Mouse (Mus musculus) gastrocnemius, postnatal 14 days (tissue): ENCODE measurements around the gene Upp2. TPM values are rescaled to one million over a fixed set of nuclear protein-coding genes. Genes with fewer than 3 reads are reported as not detected.
A peak's percentile ranks its signal among the peaks of the same experiment; 100 is the strongest.

Source experiments
- DNase-seq: peaks from one replicate; pipeline ENCODE4 v3.0.0; 2021; ENCODE audit warnings: mixed read lengths
- intact Hi-C: fragments of 180-260 bp; cut with DNase I; formaldehyde crosslinking; loops from one replicate; pipeline ENCODE4 v1.15.1; 2025; ENCODE audit warnings: low total_unique reads
- total RNA-seq, 2 experiments: library from RNA; stranded (reverse); gene quantifications; 2 replicates each; pipeline ENCODE4 v1.2.3; 2021

Upp2 gene
- total RNA-seq, 2 experiments from 2014 or later, result 0.86 to 1.3 TPM

GRCm38 (mm10) chr2:58661116-58661515, 94.0 kb downstream of the Upp2 start:
- intact Hi-C loops, result loop anchor here (10.0 kb wide), 2 partner anchors 76 to 606 kb away; partner anchors contain the start of gene Ermn
- DNase-seq, result no peak

GRCm38 (mm10) chr2:58662661-58663060, 95.6 kb downstream of the Upp2 start:
- DNase-seq, result no peak
- intact Hi-C loops, result loop anchor here (10.0 kb wide), 2 partner anchors 78 to 608 kb away; partner anchors contain the start of gene Ermn

GRCm38 (mm10) chr2:58663404-58664120, 96.5 kb downstream of the Upp2 start:
- intact Hi-C loops, result loop anchor here (10.0 kb wide), 2 partner anchors 79 to 609 kb away; partner anchors contain the start of gene Ermn
- DNase-seq, result no peak

GRCm38 (mm10) chr2:58665081-58665814, 98.2 kb downstream of the Upp2 start:
- intact Hi-C loops, result loop anchor here (5.0 to 10.0 kb wide), 3 partner anchors 80 to 610 kb away; partner anchors contain the start of gene Ermn
- DNase-seq, result peak; percentile 67

- no peak for DNase-seq
- intact Hi-C loops, result loop anchor here (2.0 to 10.0 kb wide), 4 partner anchors 82 to 612 kb away; partner anchors contain the start of gene Ermn
Measured at GRCm38 (mm10) chr2:58667298-58667697, 100.2 kb downstream of the Upp2 start.

- intact Hi-C loops, result loop anchor here (2.0 to 10.0 kb wide), 4 partner anchors 83 to 613 kb away; partner anchors contain the start of gene Ermn
- DNase-seq, result peak; percentile 48
Measured at GRCm38 (mm10) chr2:58667991-58668390, 100.9 kb downstream of the Upp2 start.

GRCm38 (mm10) chr2:58669114-58669513, 102.0 kb downstream of the Upp2 start:
- no peak for DNase-seq
- intact Hi-C loops, result loop anchor here (5.0 to 10.0 kb wide), 3 partner anchors 84 to 614 kb away; partner anchors contain the start of gene Ermn

GRCm38 (mm10) chr2:58672520-58672919, 105.4 kb downstream of the Upp2 start:
- intact Hi-C loops, result no loop called here
- DNase-seq, result no peak

- intact Hi-C loops, result no loop called here
- DNase-seq, result no peak
Measured at GRCm38 (mm10) chr2:58679968-58680367, 112.9 kb downstream of the Upp2 start.

- intact Hi-C loops, result no loop called here
- peak; percentile 43 for DNase-seq
Measured at GRCm38 (mm10) chr2:58680794-58681193, 113.7 kb downstream of the Upp2 start.

- no peak for DNase-seq
Measured at GRCm38 (mm10) chr2:58681394-58681793, 114.3 kb downstream of the Upp2 start.

GRCm38 (mm10) chr2:58697501-58697900, 130.4 kb downstream of the Upp2 start:
- DNase-seq, result no peak
- intact Hi-C loops, result no loop called here

More at GRCm38 (mm10) chr2:58681394-58681793, 114.3 kb downstream of the Upp2 start:
- intact Hi-C loops, result no loop called here

GRCm38 (mm10) chr2:58699931-58700330, 132.8 kb downstream of the Upp2 start:
- intact Hi-C loops, result loop anchor here (10.0 kb wide), 1 partner anchor 735 kb away; no protein-coding TSS in a partner anchor
- DNase-seq, result peak; percentile 68

GRCm38 (mm10) chr2:58700354-58700753, 133.3 kb downstream of the Upp2 start:
- no peak for DNase-seq
- intact Hi-C loops, result loop anchor here (10.0 kb wide), 1 partner anchor 734 kb away; no protein-coding TSS in a partner anchor

GRCm38 (mm10) chr2:58701627-58702026, 134.5 kb downstream of the Upp2 start:
- intact Hi-C loops, result loop anchor here (10.0 kb wide), 1 partner anchor 733 kb away; no protein-coding TSS in a partner anchor
- DNase-seq, result no peak

GRCm38 (mm10) chr2:58703226-58703625, 136.1 kb downstream of the Upp2 start:
- DNase-seq, result no peak
- intact Hi-C loops, result loop anchor here (10.0 kb wide), 1 partner anchor 732 kb away; no protein-coding TSS in a partner anchor

- DNase-seq, result no peak
- intact Hi-C loops, result loop anchor here (10.0 kb wide), 1 partner anchor 731 kb away; no protein-coding TSS in a partner anchor
Measured at GRCm38 (mm10) chr2:58703646-58704045, 136.5 kb downstream of the Upp2 start.

GRCm38 (mm10) chr2:58704576-58704975, 137.5 kb downstream of the Upp2 start:
- intact Hi-C loops, result loop anchor here (10.0 kb wide), 1 partner anchor 730 kb away; no protein-coding TSS in a partner anchor
- DNase-seq, result no peak

GRCm38 (mm10) chr2:58707676-58708075, 140.6 kb downstream of the Upp2 start:
- DNase-seq, result no peak
- intact Hi-C loops, result loop anchor here (10.0 kb wide), 1 partner anchor 727 kb away; no protein-coding TSS in a partner anchor

GRCm38 (mm10) chr2:58710234-58710633, 143.1 kb downstream of the Upp2 start:
- intact Hi-C loops, result no loop called here

More at GRCm38 (mm10) chr2:58710234-58710633, 143.1 kb downstream of the Upp2 start:
- DNase-seq, result no peak
